Mouse (Mus musculus): Measurements from ENCODE around the gene Syne1.

DNA sequence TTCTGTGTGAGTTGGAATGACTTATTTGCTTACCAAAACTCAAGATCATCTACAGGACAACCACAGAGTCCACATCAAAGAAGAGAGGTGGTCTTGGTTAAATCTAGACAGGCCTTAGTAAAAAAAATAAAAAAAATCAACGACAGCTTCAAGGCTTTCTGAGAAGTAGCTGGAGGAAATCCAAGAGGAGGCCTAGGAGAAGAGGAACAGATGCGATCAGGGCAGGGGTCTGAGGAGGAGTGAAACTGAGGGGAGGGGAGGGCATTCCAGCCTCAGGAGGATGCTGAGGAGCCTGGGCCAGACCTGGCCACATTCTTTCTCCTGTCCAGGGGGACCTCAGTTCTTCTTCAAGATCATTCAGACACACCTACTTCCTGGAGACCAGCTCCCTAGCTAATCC lies 579.3 kb downstream of the Syne1 start:
- no peak for TF ChIP-seq POLR2A (IDR thresholded peaks at IDR 0.05; ENCODE audit: borderline replicate concordance, extremely low read depth, low read depth, low read length)
- TF ChIP-seq CTCF (IDR thresholded peaks at IDR 0.05; ENCODE audit: insufficient read depth, low read length), result no peak
